Mouse (Mus musculus) myocyte (in vitro differentiated cells): ENCODE results near the gene Ank. TPM values are rescaled to one million over a fixed set of nuclear protein-coding genes. Genes with fewer than 3 reads are reported as not detected.
"Not testable (repeated sequence)": the region's sequence is repeated elsewhere in the genome, so short reads cannot be mapped to it uniquely, and the experiment has no call there.

Experiments
- H3K27me3 ChIP-seq: one replicate; pipeline ENCODE4 v1.6.1; 2011; ENCODE audit not compliant: control insufficient read depth, insufficient read depth, insufficient read length
- H3K36me3 ChIP-seq: one replicate; pipeline ENCODE4 v1.6.1; 2011; ENCODE audit not compliant: control insufficient read depth, insufficient read depth
- H3K4me2 ChIP-seq: one replicate; pipeline ENCODE4 v1.6.1; 2011; ENCODE audit warnings: low read depth, control low read depth
- H3K4me3 ChIP-seq: one replicate; pipeline ENCODE4 v1.5.1; 2011; ENCODE audit warnings: mild to moderate bottlenecking, control low read depth, moderate library complexity
- H3K79me2 ChIP-seq: one replicate; pipeline ENCODE4 v1.6.1; 2011; ENCODE audit not compliant: control insufficient read depth, insufficient read depth
- H3ac ChIP-seq: one replicate; pipeline ENCODE4 v1.6.1; 2011; ENCODE audit not compliant: control insufficient read depth, insufficient read length
- CEBPB ChIP-seq: IDR thresholded peaks from 2 replicates; pipeline ENCODE4 v1.6.1; 2011; ENCODE audit warnings: mild to moderate bottlenecking, moderate library complexity; ENCODE audit not compliant: poor library complexity, insufficient read depth, severe bottlenecking
- E2F4 ChIP-seq: IDR thresholded peaks from one replicate; pipeline ENCODE4 v1.6.1; 2011; ENCODE audit warnings: mild to moderate bottlenecking, control low read depth, moderate library complexity; ENCODE audit not compliant: insufficient read depth
- MAX ChIP-seq: IDR thresholded peaks from one replicate; pipeline ENCODE4 v1.6.1; 2011; ENCODE audit warnings: low read depth, mild to moderate bottlenecking, control low read depth
- MYOD1 ChIP-seq, 3 experiments: IDR thresholded peaks; one replicate each; pipeline ENCODE4 v1.6.1; 2011; ENCODE audit warnings: control low read depth in 2 of 3, low read depth in 2 of 3, mild to moderate bottlenecking in 2 of 3, moderate library complexity in 1 of 3; ENCODE audit not compliant: insufficient read length in 2 of 3, control insufficient read depth in 1 of 3
- MYOG ChIP-seq, 3 experiments: IDR thresholded peaks; one replicate each; pipeline ENCODE4 v1.6.1; 2011; ENCODE audit warnings: control low read depth in 2 of 3, low read depth in 2 of 3, mild to moderate bottlenecking in 2 of 3; ENCODE audit not compliant: insufficient read length in 2 of 3, control insufficient read depth in 1 of 3, insufficient read depth in 1 of 3
- POLR2A ChIP-seq: IDR thresholded peaks from one replicate; pipeline ENCODE4 v1.6.1; 2011; ENCODE audit warnings: low read depth, mild to moderate bottlenecking, control low read depth, moderate library complexity; ENCODE audit not compliant: insufficient read length
- POLR2AphosphoS2 ChIP-seq: IDR thresholded peaks from one replicate; pipeline ENCODE4 v1.6.1; 2011; ENCODE audit warnings: low read depth, control low read depth; ENCODE audit not compliant: insufficient read length
- REST ChIP-seq: IDR thresholded peaks from one replicate; pipeline ENCODE4 v1.6.1; 2011; ENCODE audit warnings: mild to moderate bottlenecking, control low read depth, moderate library complexity; ENCODE audit not compliant: insufficient read depth, insufficient read length
- SRF ChIP-seq: IDR thresholded peaks from one replicate; pipeline ENCODE4 v1.6.1; 2011; ENCODE audit warnings: low read depth; ENCODE audit not compliant: control insufficient read depth, insufficient read length
- TCF12 ChIP-seq: IDR thresholded peaks from one replicate; pipeline ENCODE4 v1.6.1; 2011; ENCODE audit warnings: mild to moderate bottlenecking, control low read depth; ENCODE audit not compliant: poor library complexity, insufficient read depth, severe bottlenecking
- TCF3 ChIP-seq: IDR thresholded peaks from one replicate; pipeline ENCODE4 v1.6.1; 2011; ENCODE audit warnings: low read depth, control low read depth; ENCODE audit not compliant: insufficient read length
- USF1 ChIP-seq: IDR thresholded peaks from one replicate; pipeline ENCODE4 v1.6.1; 2011; ENCODE audit warnings: low read depth, mild to moderate bottlenecking, control low read depth, moderate library complexity
- polyA plus RNA-seq: library from polyadenylated mRNA; unstranded; fragments of >200 nt; fragmentation: generic; extraction: Trizol; gene quantifications from one replicate; pipeline ENCODE4 v1.2.1, GENCODE M21; 2012; ENCODE audit warnings: missing spikeins

Ank gene
- polyA plus RNA-seq, 1 experiment, result 103 TPM

DNA sequence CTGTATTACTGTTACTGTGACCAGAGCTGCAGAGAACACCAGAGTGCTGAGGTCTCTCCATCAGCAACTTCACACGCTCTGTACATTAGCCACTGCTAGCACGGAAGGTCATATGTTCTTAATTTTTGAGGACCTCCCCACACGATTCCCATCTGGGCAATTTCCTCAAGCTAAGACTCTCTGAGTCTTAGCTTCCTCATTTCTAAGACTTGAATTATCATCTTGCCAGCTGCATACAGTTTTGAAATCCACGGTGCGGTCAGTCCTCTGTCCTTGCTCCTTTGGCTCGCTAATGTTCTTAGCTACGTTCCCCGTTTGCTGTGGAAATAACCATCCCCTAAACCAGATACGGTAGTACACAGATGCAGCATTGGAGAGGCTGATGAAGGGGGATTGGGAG is 14.0 kb upstream of the Ank start:
- no peak overlapping the region for H3K4me3 ChIP-seq
- TF ChIP-seq CEBPB, result no peak
- no peak for TF ChIP-seq POLR2AphosphoS2
- no peak for TF ChIP-seq TCF12
- no peak for TF ChIP-seq MYOG (IDR thresholded peaks at IDR 0.05; ENCODE audit: control insufficient read depth in 1 of 3, insufficient read depth in 1 of 3, insufficient read length in 2 of 3, low read depth in 2 of 3)
- TF ChIP-seq TCF3, result no peak
- no peak for TF ChIP-seq MYOD1 (IDR thresholded peaks at IDR 0.05; ENCODE audit: control insufficient read depth in 1 of 3, insufficient read length in 2 of 3, low read depth in 2 of 3)
- no peak for TF ChIP-seq REST
- TF ChIP-seq SRF, result no peak
- no peak for TF ChIP-seq E2F4
- no peak for TF ChIP-seq USF1
- TF ChIP-seq MAX, result no peak
- TF ChIP-seq POLR2A, result no peak
- H3ac ChIP-seq, result no peak overlapping the region
- no peak overlapping the region for H3K4me2 ChIP-seq
- H3K36me3 ChIP-seq, result no peaks in the 10 kb centered on the region
- no peaks in the 10 kb centered on the region for H3K27me3 ChIP-seq
- H3K79me2 ChIP-seq, result no peaks in the 10 kb centered on the region

DNA sequence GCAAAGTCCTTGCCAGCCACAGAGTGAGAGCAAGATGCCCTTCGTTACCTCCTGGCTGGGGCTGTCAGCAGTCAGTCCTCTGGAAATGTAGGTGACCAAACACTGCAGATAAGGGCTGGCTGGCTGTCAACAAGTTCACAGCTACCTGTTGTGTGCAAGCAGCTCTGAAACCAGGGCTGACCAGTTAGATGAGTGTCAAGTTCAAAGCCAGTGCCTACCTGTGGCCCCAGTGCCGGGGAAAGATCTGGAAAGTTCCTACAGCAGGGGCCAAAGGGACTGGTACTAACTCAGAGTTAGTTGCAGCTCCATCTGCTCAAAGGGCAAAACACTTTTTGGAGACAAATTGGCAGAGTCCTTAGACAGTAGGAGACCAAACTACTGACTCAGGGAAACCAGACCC is 9.5 kb upstream of the Ank start:
- no peak overlapping the region for H3K4me3 ChIP-seq
- no peaks in the 10 kb centered on the region for H3K79me2 ChIP-seq
- H3ac ChIP-seq, result no peak overlapping the region
- H3K4me2 ChIP-seq, result no peak overlapping the region
- no peaks in the 10 kb centered on the region for H3K27me3 ChIP-seq
- no peaks in the 10 kb centered on the region for H3K36me3 ChIP-seq
- TF ChIP-seq POLR2AphosphoS2, result no peak
- TF ChIP-seq REST, result no peak
- TF ChIP-seq TCF12, result no peak
- no peak for TF ChIP-seq POLR2A
- TF ChIP-seq USF1, result no peak
- TF ChIP-seq MAX, result no peak
- no peak for TF ChIP-seq CEBPB
- TF ChIP-seq E2F4, result no peak
- TF ChIP-seq TCF3, result no peak
- TF ChIP-seq MYOG (IDR thresholded peaks at IDR 0.05; ENCODE audit: control insufficient read depth in 1 of 3, insufficient read depth in 1 of 3, insufficient read length in 2 of 3, low read depth in 2 of 3), result no peak
- no peak for TF ChIP-seq MYOD1 (IDR thresholded peaks at IDR 0.05; ENCODE audit: control insufficient read depth in 1 of 3, insufficient read length in 2 of 3, low read depth in 2 of 3)
- no peak for TF ChIP-seq SRF

- H3K36me3 ChIP-seq, H3K4me2 ChIP-seq, H3K79me2 ChIP-seq, H3ac ChIP-seq, H3K27me3 ChIP-seq, H3K4me3 ChIP-seq: not testable (repeated sequence)
Observed at GRCm38 (mm10) chr15:27459781-27460180, 6.7 kb upstream of the Ank start.

GRCm38 (mm10) chr15:27461336-27462245 is 4.9 kb upstream of the Ank start:
- Histone ChIP-seq H3K27me3 (no peaks in the 10 kb centered on the region), H3K4me2 (no peak overlapping the region), H3ac (no peak overlapping the region)

GRCm38 (mm10) chr15:27463876-27464275 is 2.6 kb upstream of the Ank start:
- no peak for TF ChIP-seq REST
- TF ChIP-seq USF1, result no peak
- no peak for TF ChIP-seq MAX
- TF ChIP-seq E2F4, result no peak
- no peak for TF ChIP-seq POLR2AphosphoS2
- no peak for TF ChIP-seq SRF
- TF ChIP-seq MYOG (IDR thresholded peaks at IDR 0.05; ENCODE audit: control insufficient read depth in 1 of 3, insufficient read depth in 1 of 3, insufficient read length in 2 of 3, low read depth in 2 of 3), result no peak
- no peak for TF ChIP-seq TCF12
- TF ChIP-seq MYOD1 (IDR thresholded peaks at IDR 0.05; ENCODE audit: control insufficient read depth in 1 of 3, insufficient read length in 2 of 3, low read depth in 2 of 3), result no peak
- no peak for TF ChIP-seq TCF3
- no peak for TF ChIP-seq CEBPB
- no peak for TF ChIP-seq POLR2A
- H3K4me3 ChIP-seq, result no peak overlapping the region
- H3ac ChIP-seq, result no peak overlapping the region
- H3K4me2 ChIP-seq, result no peak overlapping the region
- H3K36me3 ChIP-seq, result no peaks in the 10 kb centered on the region
- no peaks in the 10 kb centered on the region for H3K27me3 ChIP-seq
- peaks cover 21% of the 10 kb centered on the region for H3K79me2 ChIP-seq

More at GRCm38 (mm10) chr15:27461336-27462245, 4.9 kb upstream of the Ank start:
- Histone ChIP-seq H3K4me3 (no peak overlapping the region), H3K36me3 (no peaks in the 10 kb centered on the region), H3K79me2 (no peaks in the 10 kb centered on the region)
- no peak for TF ChIP-seq TCF3
- no peak for TF ChIP-seq CEBPB
- no peak for TF ChIP-seq TCF12
- no peak for TF ChIP-seq SRF
- TF ChIP-seq E2F4, result no peak
- no peak for TF ChIP-seq MAX
- TF ChIP-seq POLR2A, result no peak
- TF ChIP-seq USF1, result no peak
- no peak for TF ChIP-seq MYOD1 (IDR thresholded peaks at IDR 0.05; ENCODE audit: control insufficient read depth in 1 of 3, insufficient read length in 2 of 3, low read depth in 2 of 3)
- no peak for TF ChIP-seq MYOG (IDR thresholded peaks at IDR 0.05; ENCODE audit: control insufficient read depth in 1 of 3, insufficient read depth in 1 of 3, insufficient read length in 2 of 3, low read depth in 2 of 3)
- TF ChIP-seq REST, result no peak
- no peak for TF ChIP-seq POLR2AphosphoS2
